In the genomic region with DNA sequence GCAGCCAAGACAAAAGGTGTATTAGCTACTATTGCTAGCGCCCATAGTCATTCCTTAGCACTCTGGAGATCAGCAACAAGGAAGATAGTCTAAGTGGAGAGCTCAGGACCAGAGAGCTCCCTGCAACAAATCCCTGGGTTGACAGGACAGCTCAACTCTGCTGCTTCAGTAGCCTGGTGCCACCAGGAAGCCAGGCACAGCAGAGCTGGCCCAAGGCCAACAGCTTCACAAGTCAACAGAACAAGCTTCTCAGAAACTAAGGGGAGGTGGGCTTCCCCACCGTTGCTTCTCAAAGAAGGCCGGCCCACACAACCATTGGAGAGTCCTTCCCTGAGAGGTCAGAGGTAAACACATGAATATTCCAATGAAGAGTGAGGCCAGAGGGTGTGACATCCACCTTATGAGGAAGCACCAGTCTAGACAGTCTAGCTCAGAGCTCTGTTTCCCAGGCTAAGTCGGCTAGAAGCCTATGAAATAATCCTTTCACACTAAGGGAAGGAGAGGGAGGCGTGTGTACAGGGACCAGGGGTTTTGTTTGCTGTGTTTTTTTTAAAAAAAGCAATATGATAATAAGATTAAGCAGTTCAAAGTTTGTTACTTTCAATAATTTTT, we compare ENCODE assay signal across 9 mouse cellular contexts.
DNase-seq lines count a peak whose midpoint lies in the region; TF ChIP-seq lines count a peak whose summit lies in the region.
"Had no signal": no experiment of that assay in that cellular context is flagged by ENCODE, and none has a peak within 500 bp of the region (broad histone marks: within the 10 kb centered on the region; RNA-seq: fewer than 3 reads in every experiment).

No protein-coding gene starts in this region.

- no peak for TF ChIP-seq POLR2A in cortical plate, adult 2 months (IDR thresholded peaks at IDR 0.05; ENCODE audit: extremely low read depth, insufficient read depth, low read length)

- no peak for TF ChIP-seq CTCF in cortical plate, adult 2 months (IDR thresholded peaks at IDR 0.05; ENCODE audit: extremely low read depth, insufficient read depth, low read length)

- DNase-seq in gastrocnemius, postnatal 10 days = peak; percentile 24
- no peak for DNase-seq in gastrocnemius, adult 18-20 months (ENCODE audit: low spot score)
- DNase-seq in layer of hippocampus, adult 9-11 months = peak; percentile 21
- no peak for DNase-seq in layer of hippocampus, adult 18-20 months (ENCODE audit: low spot score in 2 of 2)
- peak; percentile 38 for DNase-seq in 416B (ENCODE audit: low read depth)
- DNase-seq in embryo, embryonic 11 days = no peak
- DNase-seq: liver had no signal

- no peak overlapping the region for H3K4me3 ChIP-seq in cortical plate, adult 2 months (ENCODE audit: insufficient read depth, low read length)
- H3K4me3 ChIP-seq: forebrain, embryonic 12.5 days had no signal

- peak overlapping the region; percentile 67 for H3K27ac ChIP-seq in cortical plate, adult 2 months (ENCODE audit: insufficient read depth, low read length)
- H3K27ac ChIP-seq: forebrain, embryonic 12.5 days had no signal

- peaks cover 4% of the 10 kb centered on the region; the same call in 1 of the 2 replicates for H3K4me1 ChIP-seq in cortical plate, adult 2 months (ENCODE audit: control insufficient read depth, insufficient read depth, low read length)

Comparison
In these comparisons a context has a peak if more than half of its experiments do, and no peak if none do; other contexts are left out.
1. DNase-seq: peak in gastrocnemius, postnatal 10 days (single experiment), layer of hippocampus, adult 9-11 months (single experiment) and 416B (single experiment); none in gastrocnemius, adult 18-20 months (single experiment), layer of hippocampus, adult 18-20 months (0 of 2) and embryo, embryonic 11 days (single experiment).